Mouse (Mus musculus) kidney, adult 2 months (tissue): ENCODE measurements around the gene Ccdc136. TPM values are rescaled to one million over a fixed set of nuclear protein-coding genes. Genes with fewer than 3 reads are reported as not detected.

Source experiments
- DNase-seq: peaks from one replicate; pipeline ENCODE4 v3.0.0; 2021
- H3K27ac ChIP-seq: fragments of 200-500 bp; 2 replicates; pipeline ENCODE4 v1.5.1; 2012; ENCODE audit warnings: low read depth, low read length, control low read depth, inconsistent platforms; ENCODE audit not compliant: insufficient read depth
- H3K27me3 ChIP-seq: fragments of 200-500 bp; replicated peaks from 2 replicates; pipeline ENCODE4 v1.6.1; 2012; ENCODE audit warnings: mild to moderate bottlenecking, moderate library complexity, low read length, inconsistent platforms; ENCODE audit not compliant: control insufficient read depth, insufficient read depth
- H3K36me3 ChIP-seq: fragments of 200-500 bp; 2 replicates; pipeline ENCODE4 v1.6.1; 2012; ENCODE audit warnings: mild to moderate bottlenecking, moderate library complexity, low read length, inconsistent platforms; ENCODE audit not compliant: control insufficient read depth, insufficient read depth
- H3K4me1 ChIP-seq: fragments of 200-500 bp; 2 replicates; pipeline ENCODE4 v1.6.1; 2011; ENCODE audit warnings: low read length; ENCODE audit not compliant: control insufficient read depth, insufficient read depth
- H3K4me3 ChIP-seq: fragments of 200-500 bp; 2 replicates; pipeline ENCODE4 v1.5.1; 2011; ENCODE audit warnings: mild to moderate bottlenecking, low read depth, low read length, control low read depth; ENCODE audit not compliant: insufficient read depth
- CTCF ChIP-seq: fragments of 200-500 bp; conservative IDR thresholded peaks from 2 replicates; pipeline ENCODE4 v1.5.1; 2011; ENCODE audit warnings: low read depth, mild to moderate bottlenecking, control low read depth, low read length, moderate library complexity, mixed read lengths; ENCODE audit not compliant: insufficient read depth, insufficient read length
- POLR2A ChIP-seq: fragments of 200-500 bp; IDR thresholded peaks from one replicate; pipeline ENCODE4 v1.6.1; 2011; ENCODE audit warnings: low read depth, low read length, control low read depth
- WGBS: fragments of 180-500 bp; shearing (Covaris S2); methylation state at CpG from one replicate; pipeline ENCODE4 v1.1.7; 2018; 5-methylcytosine and 5-hydroxymethylcytosine counted together
- polyA plus RNA-seq: library from polyadenylated mRNA; depleted of rRNA; stranded (reverse); fragments of >200 nt; gene quantifications from 2 replicates; pipeline ENCODE4 v1.2.3, GENCODE M21; 2012

Ccdc136 gene
- polyA plus RNA-seq, 1 experiment, result 4.0 TPM

DNA sequence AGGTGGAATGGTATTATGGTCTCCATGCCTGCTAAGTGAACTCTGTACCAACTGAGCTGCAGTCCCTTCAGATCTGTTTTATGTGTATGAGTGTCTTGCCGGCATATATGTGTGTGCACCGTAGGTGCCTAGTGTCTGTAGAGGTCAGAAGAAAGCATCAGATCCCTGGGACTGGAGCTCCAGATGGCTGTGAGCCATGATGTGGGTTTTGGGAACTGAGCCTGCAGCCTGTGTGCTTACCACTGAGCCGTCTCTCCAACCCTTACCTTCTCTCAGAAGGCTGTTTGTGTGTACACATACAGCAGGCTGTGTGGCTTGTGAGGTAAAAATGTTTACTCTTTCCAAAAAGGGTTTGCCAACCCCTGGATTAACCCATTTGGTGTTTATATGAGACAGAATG is 36.7 kb upstream of the Ccdc136 start:
- Histone ChIP-seq H3K4me3 (no peak overlapping the region), H3K27ac (no peak overlapping the region), H3K36me3 (peaks cover 3% of the 10 kb centered on the region; the same call in 1 of the 2 replicates), H3K4me1 (no peaks in the 10 kb centered on the region; the same call in 1 of the 2 replicates), H3K27me3 (no peaks in the 10 kb centered on the region)
- WGBS, result 91% methylated on average over 3 of the region's 3 CpGs
- no peak for TF ChIP-seq CTCF
- no peak for TF ChIP-seq POLR2A
- no peak for DNase-seq

GRCm38 (mm10) chr6:29360211-29360610 is 35.9 kb upstream of the Ccdc136 start:
- TF ChIP-seq POLR2A (no peak), CTCF (no peak)
- Histone ChIP-seq H3K36me3 (peaks cover 3% of the 10 kb centered on the region; the same call in 1 of the 2 replicates), H3K27ac (no peak overlapping the region), H3K4me1 (no peaks in the 10 kb centered on the region), H3K4me3 (no peak overlapping the region), H3K27me3 (no peaks in the 10 kb centered on the region)
- DNase-seq, result no peak
- WGBS, result 77% methylated on average over 6 of the region's 6 CpGs

DNA sequence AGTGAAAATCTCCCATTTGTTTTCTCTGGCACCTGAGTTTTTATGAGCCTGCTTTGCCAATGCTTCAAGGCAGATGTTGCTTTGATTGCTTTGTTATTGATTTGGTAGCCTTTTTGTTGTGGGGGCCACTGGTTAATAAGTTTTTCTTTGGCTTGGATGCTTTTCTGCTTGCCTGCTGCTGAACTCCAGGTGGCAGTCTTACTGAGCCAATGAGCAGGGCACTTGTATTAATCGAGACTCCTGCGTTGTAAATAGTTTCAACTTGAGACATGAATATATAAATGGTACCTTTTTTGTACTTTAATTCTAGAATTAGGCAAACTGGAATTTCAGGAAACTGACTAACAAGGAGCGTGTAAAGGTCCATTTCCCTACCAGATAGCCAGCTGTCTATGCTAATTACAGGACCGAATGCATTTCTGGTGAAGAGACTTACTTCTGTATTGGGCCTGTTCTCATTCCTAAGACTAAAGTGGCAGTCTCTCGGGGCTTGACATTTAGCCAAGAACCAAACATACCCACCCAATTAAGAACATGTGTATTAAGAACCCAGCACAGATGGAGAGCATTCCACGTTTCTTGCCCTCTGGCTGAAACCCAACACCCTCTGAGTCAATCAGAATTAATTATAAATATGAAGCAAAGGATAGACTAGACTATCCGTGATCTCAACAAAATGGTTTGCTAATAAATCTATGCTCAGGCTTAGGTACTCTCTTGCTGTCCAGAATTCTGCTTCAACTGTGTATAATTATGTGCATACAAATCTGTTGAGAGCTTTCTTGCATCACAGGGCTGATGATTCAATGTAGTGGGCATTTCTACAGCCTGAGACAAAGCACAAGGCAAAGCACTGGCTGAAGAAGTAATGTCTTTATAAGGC is 33.6 kb upstream of the Ccdc136 start:
- WGBS, result 49% methylated on average over 7 of the region's 7 CpGs
- no peaks in the 10 kb centered on the region for H3K27me3 ChIP-seq
- peaks cover 7% of the 10 kb centered on the region for H3K36me3 ChIP-seq
- H3K27ac ChIP-seq, result no peak overlapping the region
- H3K4me3 ChIP-seq, result no peak overlapping the region
- TF ChIP-seq CTCF (peak; percentile 52), POLR2A (no peak)
- H3K4me1 ChIP-seq, result no peaks in the 10 kb centered on the region
- DNase-seq, result peak; percentile 14

DNA sequence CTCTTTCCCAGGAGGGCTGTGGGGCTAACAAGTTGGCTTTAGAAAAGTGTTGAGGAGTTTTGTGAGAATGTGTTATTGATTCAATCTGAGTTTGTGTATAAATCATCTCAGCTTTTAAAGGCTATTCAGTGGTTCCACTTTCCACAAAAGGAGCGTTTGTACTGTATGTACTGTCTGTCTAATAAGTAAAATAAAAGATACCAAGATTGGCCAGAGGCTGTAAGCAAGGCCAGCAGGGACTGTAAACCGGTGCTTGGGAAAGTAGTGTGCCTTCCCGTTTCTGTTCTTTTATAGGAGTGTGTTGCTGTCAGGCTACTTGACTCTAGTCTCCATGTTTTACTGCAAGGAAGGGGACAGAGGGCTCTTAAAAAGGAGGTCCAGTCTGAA is 33.0 kb upstream of the Ccdc136 start:
- WGBS, result 80% methylated on average over 3 of the region's 3 CpGs
- no peaks in the 10 kb centered on the region for H3K27me3 ChIP-seq
- H3K4me3 ChIP-seq, result no peak overlapping the region
- H3K36me3 ChIP-seq, result peaks cover 6% of the 10 kb centered on the region
- DNase-seq, result no peak
- no peaks in the 10 kb centered on the region for H3K4me1 ChIP-seq
- no peak for TF ChIP-seq CTCF
- TF ChIP-seq POLR2A, result no peak
- no peak overlapping the region for H3K27ac ChIP-seq

GRCm38 (mm10) chr6:29365277-29365676 is 30.8 kb upstream of the Ccdc136 start:
- WGBS, result 97% methylated on average over 1 of the region's 1 CpGs
- no peak overlapping the region for H3K4me3 ChIP-seq
- H3K36me3 ChIP-seq, result peaks cover 5% of the 10 kb centered on the region
- H3K27ac ChIP-seq, result no peak overlapping the region
- H3K4me1 ChIP-seq, result no peaks in the 10 kb centered on the region
- DNase-seq, result no peak
- TF ChIP-seq POLR2A (no peak), CTCF (no peak)
- H3K27me3 ChIP-seq, result no peaks in the 10 kb centered on the region

GRCm38 (mm10) chr6:29377386-29377785 is 18.7 kb upstream of the Ccdc136 start:
- Histone ChIP-seq H3K36me3 (peaks cover 8% of the 10 kb centered on the region), H3K27ac (no peak overlapping the region), H3K4me1 (no peaks in the 10 kb centered on the region), H3K27me3 (no peaks in the 10 kb centered on the region), H3K4me3 (no peak overlapping the region)
- DNase-seq, result no peak
- 91% methylated on average over 4 of the region's 4 CpGs for WGBS
- TF ChIP-seq CTCF (no peak), POLR2A (no peak)

- Histone ChIP-seq H3K27ac (no peak overlapping the region), H3K27me3 (no peaks in the 10 kb centered on the region), H3K4me1 (no peaks in the 10 kb centered on the region), H3K4me3 (no peak overlapping the region), H3K36me3 (peaks cover 5% of the 10 kb centered on the region)
- 91% methylated on average over 10 of the region's 10 CpGs for WGBS
- TF ChIP-seq CTCF, result no peak
- TF ChIP-seq POLR2A, result no peak
- DNase-seq, result no peak
Observed at GRCm38 (mm10) chr6:29378678-29379077, 17.4 kb upstream of the Ccdc136 start.
